Mouse (Mus musculus): Measurements from ENCODE around the gene Mapre1. TPM values are rescaled to one million over a fixed set of nuclear protein-coding genes. Genes with fewer than 3 reads are reported as not detected.

The Mapre1 gene
- polyA plus RNA-seq, 1 experiment from 2014 or later, result 144 TPM

DNA sequence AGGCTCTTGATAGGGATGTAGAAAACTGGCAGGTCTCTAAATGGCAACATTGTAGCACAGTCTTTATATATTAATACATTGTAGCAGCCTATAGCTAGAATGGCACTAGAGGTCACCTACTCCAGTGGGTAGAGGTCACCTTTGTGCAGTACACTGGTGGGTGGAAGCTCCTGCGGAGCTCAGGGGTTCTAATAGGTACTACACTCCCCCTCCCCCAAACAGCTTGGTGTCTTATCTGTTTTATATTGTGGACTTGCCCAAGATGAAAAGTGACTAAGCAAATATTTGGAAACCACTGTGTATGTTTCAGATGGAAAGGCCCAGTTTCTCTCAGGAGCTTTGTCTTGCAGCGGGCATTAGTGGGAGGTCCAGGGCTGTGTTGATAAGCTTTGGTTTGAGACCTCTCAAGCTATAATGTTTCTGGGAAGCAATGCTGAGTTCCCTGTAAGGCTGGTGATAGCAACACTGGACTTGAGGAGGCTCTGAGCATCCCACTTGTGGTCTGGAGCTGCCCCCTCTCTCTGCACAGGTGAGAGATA, 81.0 kb downstream of the Mapre1 start:
- Histone ChIP-seq H3K4me1 (replicated peaks; ENCODE audit: control insufficient read depth, insufficient read depth, low read length) (no peaks in the 10 kb centered on the region), H3K9me3 (ENCODE audit: control insufficient read depth) (no peaks in the 10 kb centered on the region), H3K9ac (ENCODE audit: low read depth, low read length) (no peak overlapping the region), H3K27ac (ENCODE audit: low read depth, low read length) (no peak overlapping the region), H3K36me3 (ENCODE audit: control insufficient read depth, insufficient read depth) (no peaks in the 10 kb centered on the region), H3K4me2 (replicated peaks; ENCODE audit: low read depth) (no peak overlapping the region), H3K4me3 (ENCODE audit: low read depth, low read length) (no peak overlapping the region), H3K27me3 (replicated peaks; ENCODE audit: control insufficient read depth, insufficient read depth, low read length) (no peaks in the 10 kb centered on the region)
- no peak for TF ChIP-seq CTCF (IDR thresholded peaks at IDR 0.05; ENCODE audit: low read depth)
- no peak for ATAC-seq
- WGBS, result 62% methylated on average over 2 of the region's 2 CpGs

Other genes with a start within 250 kb of the Mapre1 start
- gene 4930404H24Rik, start 248.5 kb upstream of the Mapre1 start, polyA plus RNA-seq (2015; fragmentation: Nextera tagmentation; extraction: Ambion mirVana), result not detected in 2 replicates
- gene Nol4l, start 211.3 kb upstream of the Mapre1 start, polyA plus RNA-seq (2015; fragmentation: Nextera tagmentation; extraction: Ambion mirVana), result 21.9 and 25.2 TPM in 2 replicates
- 74.8 and 84.7 TPM in 2 replicates for gene Commd7, start 108.5 kb upstream of the Mapre1 start, polyA plus RNA-seq (2015; fragmentation: Nextera tagmentation; extraction: Ambion mirVana)
- gene Dnmt3b, start 91.8 kb upstream of the Mapre1 start, polyA plus RNA-seq (2015; fragmentation: Nextera tagmentation; extraction: Ambion mirVana), result 2.9 and 3.0 TPM in 2 replicates
- gene Dnmt3c, start 44.6 kb upstream of the Mapre1 start, polyA plus RNA-seq (2015; fragmentation: Nextera tagmentation; extraction: Ambion mirVana), result not detected in 2 replicates
- gene Efcab8, start 38.7 kb downstream of the Mapre1 start, polyA plus RNA-seq (2015; fragmentation: Nextera tagmentation; extraction: Ambion mirVana), result 0.04 and 0.13 TPM in 2 replicates
- gene Sun5, start 129.8 kb downstream of the Mapre1 start, polyA plus RNA-seq (2015; fragmentation: Nextera tagmentation; extraction: Ambion mirVana), result not detected in 2 replicates
- gene Bpifb2, start 133.8 kb downstream of the Mapre1 start, polyA plus RNA-seq (2015; fragmentation: Nextera tagmentation; extraction: Ambion mirVana), result not detected in 2 replicates
- gene Bpifb6, start 159.1 kb downstream of the Mapre1 start, polyA plus RNA-seq (2015; fragmentation: Nextera tagmentation; extraction: Ambion mirVana), result not detected in 2 replicates
- gene Bpifb3, start 177.0 kb downstream of the Mapre1 start, polyA plus RNA-seq (2015; fragmentation: Nextera tagmentation; extraction: Ambion mirVana), result not detected in 2 replicates
- not detected in 2 replicates for gene Bpifb4, start 196.9 kb downstream of the Mapre1 start, polyA plus RNA-seq (2015; fragmentation: Nextera tagmentation; extraction: Ambion mirVana)
- gene Bpifa6, start 233.7 kb downstream of the Mapre1 start, polyA plus RNA-seq (2015; fragmentation: Nextera tagmentation; extraction: Ambion mirVana), result not detected in 2 replicates

Measured in intestine, postnatal 0 days (tissue).